Mouse (Mus musculus) spleen, embryonic (tissue): ENCODE results near the gene Map4k2.

ENCODE experiments used
- CTCF ChIA-PET: fragments of 350-600 bp; sonication (Branson Sonifier 250); formaldehyde crosslinking; loops from one replicate; lab custom pipeline; 2022; lab: Charles Lee

Map4k2 gene

GRCm38 (mm10) chr19:6398447-6399284 lies 57.7 kb downstream of the Map4k2 start:
- CTCF ChIA-PET = interaction anchor here (1.0 kb wide), 1 partner anchor 33 kb away, joined by 3 read pairs; no protein-coding TSS in a partner anchor

GRCm38 (mm10) chr19:6399285-6400095 lies 58.6 kb downstream of the Map4k2 start, which contains the start of gene Rasgrp2:
TSS of gene Rasgrp2 (plus strand) at chr19:6399340.
- CTCF ChIA-PET = interaction anchor here (1.0 kb wide), 1 partner anchor 34 kb away, joined by 3 read pairs; no protein-coding TSS in a partner anchor

- CTCF ChIA-PET = no interaction called here
Measured at GRCm38 (mm10) chr19:6400096-6401086, 59.5 kb downstream of the Map4k2 start.

GRCm38 (mm10) chr19:6401131-6401815 lies 60.3 kb downstream of the Map4k2 start:
- CTCF ChIA-PET = interaction anchor here (0.6 to 1.1 kb wide), 3 partner anchors 11 to 265 kb away, joined by 3 to 4 read pairs (median 3); no protein-coding TSS in a partner anchor

- CTCF ChIA-PET = interaction anchor here (0.6 to 1.1 kb wide), 3 partner anchors 11 to 264 kb away, joined by 3 to 4 read pairs (median 3); no protein-coding TSS in a partner anchor
Measured at GRCm38 (mm10) chr19:6401951-6402350, 61.0 kb downstream of the Map4k2 start.

GRCm38 (mm10) chr19:6403869-6404268 lies 62.9 kb downstream of the Map4k2 start:
- CTCF ChIA-PET = no interaction called here
